Mouse (Mus musculus): ENCODE measurements around the gene Taf1d. TPM values are rescaled to one million over a fixed set of nuclear protein-coding genes. Genes with fewer than 3 reads are reported as not detected.

Taf1d gene
- total and polyA plus RNA-seq, 2 experiments from 2014 or later, result 46.0 to 49.1 TPM

DNA sequence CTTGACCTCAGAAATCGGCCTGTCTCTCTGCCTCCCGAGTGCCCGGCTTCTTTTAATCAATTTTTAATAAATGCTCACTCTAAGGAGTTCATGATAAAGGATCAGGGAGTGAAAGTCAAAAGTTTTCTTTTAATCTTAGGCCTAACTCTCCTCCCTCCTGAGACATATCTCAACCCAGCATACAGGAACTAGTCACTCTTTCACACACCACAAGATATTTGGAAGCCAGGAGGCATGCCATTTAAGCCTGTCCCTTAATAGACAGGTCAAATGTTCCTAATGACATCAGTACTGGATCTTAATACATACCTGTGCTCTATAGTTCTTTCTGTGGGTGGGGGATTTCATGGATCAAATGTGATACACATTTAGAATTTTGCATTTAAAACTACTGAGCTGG is 27.7 kb upstream of the Taf1d start:
- H3K9me3 ChIP-seq (ENCODE audit: low read length), result no peaks in the 10 kb centered on the region
- no peaks in the 10 kb centered on the region for H3K27me3 ChIP-seq (ENCODE audit: insufficient read depth, low read length)
- no peak for TF ChIP-seq CTCF (IDR thresholded peaks at IDR 0.05)
- H3K4me3 ChIP-seq (ENCODE audit: low read depth, low read length), result no peak overlapping the region
- ATAC-seq (ENCODE audit: low FRiP score) (no peak), DNase-seq (ENCODE audit: low spot score) (no peak)
- H3K4me2 ChIP-seq (ENCODE audit: low read depth, low read length, poor library complexity, severe bottlenecking), result peak overlapping the region; percentile 22; the same call in 1 of the 2 replicates
- peaks cover 7% of the 10 kb centered on the region for H3K4me1 ChIP-seq (ENCODE audit: insufficient read depth, low read length)
- 0 out of 2 replicates have a peak overlapping the region, but pooled peaks have one; percentile 4 for H3K9ac ChIP-seq (replicated peaks; ENCODE audit: low read length, poor library complexity, severe bottlenecking)
- 90% methylated on average over 3 of the region's 3 CpGs for WGBS
- no peak overlapping the region for H3K27ac ChIP-seq (ENCODE audit: low read depth, low read length)
- peaks cover 32% of the 10 kb centered on the region for H3K36me3 ChIP-seq (ENCODE audit: insufficient read depth, low read length)

DNA sequence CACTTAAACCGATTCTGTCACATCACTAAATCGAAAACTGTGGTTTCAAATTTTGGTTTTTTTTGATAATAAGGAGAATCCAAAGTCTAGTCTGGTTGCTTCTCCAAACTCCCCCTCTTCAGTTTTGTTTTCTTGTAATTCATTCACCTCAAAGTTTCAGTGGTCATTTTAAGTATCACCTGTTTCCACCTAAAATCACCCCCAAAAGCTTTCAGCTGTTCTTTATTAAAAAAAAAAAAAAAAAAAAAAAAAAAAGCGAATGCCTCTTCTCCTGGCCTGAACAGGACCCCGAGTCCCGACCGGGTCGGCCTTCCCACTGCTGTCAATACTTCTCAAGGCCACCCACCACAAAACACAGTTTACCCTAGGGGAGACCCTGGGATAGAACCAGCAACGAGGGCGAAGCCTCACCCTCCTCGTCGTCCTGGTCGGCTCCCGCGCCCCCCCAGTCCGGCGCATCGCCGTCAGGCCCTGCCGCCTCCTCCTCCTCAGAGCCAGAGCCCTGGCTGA is 26.8 kb upstream of the Taf1d start:
- Histone ChIP-seq H3K9me3 (ENCODE audit: low read length) (no peaks in the 10 kb centered on the region), H3K9ac (replicated peaks; ENCODE audit: low read length, poor library complexity, severe bottlenecking) (peak overlapping the region; percentile 91), H3K27me3 (ENCODE audit: insufficient read depth, low read length) (no peaks in the 10 kb centered on the region), H3K27ac (ENCODE audit: low read depth, low read length) (peak overlapping the region; percentile 86), H3K4me2 (ENCODE audit: low read depth, low read length, poor library complexity, severe bottlenecking) (peak overlapping the region; percentile 62), H3K4me1 (ENCODE audit: insufficient read depth, low read length) (peaks cover 7% of the 10 kb centered on the region), H3K36me3 (ENCODE audit: insufficient read depth, low read length) (peaks cover 24% of the 10 kb centered on the region), H3K4me3 (ENCODE audit: low read depth, low read length) (peak overlapping the region; percentile 75)
- DNase-seq (ENCODE audit: low spot score), result no peak
- ATAC-seq (ENCODE audit: low FRiP score), result no peak; the same call in 1 of the 2 replicates
- TF ChIP-seq CTCF (IDR thresholded peaks at IDR 0.05), result no peak
- 9% methylated on average over 19 of the region's 19 CpGs for WGBS

DNA sequence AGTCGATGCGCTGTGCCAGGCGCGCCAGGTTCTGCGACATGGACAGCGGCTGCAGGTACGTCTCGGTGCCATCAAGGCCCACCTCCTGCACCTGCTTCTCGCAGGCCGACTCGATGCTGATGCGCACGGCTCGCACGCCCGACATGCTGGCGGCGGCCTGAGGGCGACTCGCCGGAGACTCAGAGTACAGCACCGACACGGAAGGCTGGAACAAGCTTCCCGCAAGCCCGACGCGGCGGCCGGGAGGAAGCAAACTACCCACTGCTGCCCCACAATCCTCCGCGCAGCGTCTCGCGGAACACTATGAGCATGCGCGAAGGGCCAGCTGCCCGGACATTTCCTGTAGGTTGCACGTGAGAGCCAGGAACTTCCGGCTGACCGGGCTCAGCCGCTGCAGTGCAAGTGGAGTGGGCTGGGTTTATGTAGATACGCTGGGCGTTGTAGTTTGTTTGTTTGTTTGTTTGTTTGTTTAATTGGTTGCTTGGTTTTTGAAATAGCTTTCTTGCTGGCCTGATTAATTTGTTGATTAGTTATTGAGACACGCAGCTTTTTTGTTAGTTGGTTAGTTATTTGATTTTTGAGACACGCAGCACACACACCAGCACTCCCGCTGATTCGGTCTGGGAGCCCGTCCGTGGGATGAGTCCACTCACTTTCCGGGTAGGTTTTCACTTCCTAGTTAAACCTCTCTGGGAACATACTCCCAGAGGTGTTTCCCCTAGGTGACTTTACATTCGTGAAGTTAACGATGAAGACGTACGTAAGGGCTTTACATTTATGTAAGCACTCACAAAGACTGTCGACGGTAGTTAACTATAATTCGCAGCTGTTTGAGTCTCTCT is 26.1 kb upstream of the Taf1d start, which contains the start of gene Med17:
Gene Med17, minus strand, starts transcription at position 283 of the 842 bp plus-strand sequence.
- Histone ChIP-seq H3K27me3 (ENCODE audit: insufficient read depth, low read length) (no peaks in the 10 kb centered on the region), H3K4me3 (ENCODE audit: low read depth, low read length) (peak within 1 kb of the TSS; percentile 75), H3K27ac (ENCODE audit: low read depth, low read length) (peak within 1 kb of the TSS; percentile 86), H3K9me3 (ENCODE audit: low read length) (no peaks in the 10 kb centered on the region), H3K36me3 (ENCODE audit: insufficient read depth, low read length) (peaks cover 17% of the 10 kb centered on the region), H3K4me2 (ENCODE audit: low read depth, low read length, poor library complexity, severe bottlenecking) (peak within 1 kb of the TSS; percentile 69), H3K9ac (replicated peaks; ENCODE audit: low read length, poor library complexity, severe bottlenecking) (peak within 1 kb of the TSS; percentile 91), H3K4me1 (ENCODE audit: insufficient read depth, low read length) (peaks cover 7% of the 10 kb centered on the region)
- ATAC-seq (ENCODE audit: low FRiP score), result peak; percentile 99
- peak; percentile 98 for DNase-seq (ENCODE audit: low spot score)
- TF ChIP-seq CTCF (IDR thresholded peaks at IDR 0.05), result no peak
- WGBS, result 2% methylated on average over 57 of the region's 57 CpGs

DNA sequence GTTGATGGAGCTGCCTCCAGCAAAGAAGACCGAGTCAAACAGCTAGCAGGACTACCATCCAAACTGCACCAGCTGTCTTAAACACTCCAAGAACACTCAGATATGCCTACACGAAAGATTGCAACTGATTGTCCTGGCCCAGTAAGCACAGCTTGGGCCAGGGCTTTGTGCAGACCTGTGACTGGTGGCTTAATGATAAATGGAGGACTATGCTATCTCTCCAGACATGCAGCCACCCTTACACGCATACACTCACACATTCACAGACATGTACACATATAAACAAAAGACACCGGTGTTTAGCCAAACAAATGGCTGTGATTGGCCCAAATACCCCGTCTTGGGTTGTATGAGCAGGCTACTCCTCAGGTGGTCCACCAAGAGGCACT is 25.5 kb upstream of the Taf1d start:
- peak overlapping the region; percentile 69 for H3K4me2 ChIP-seq (ENCODE audit: low read depth, low read length, poor library complexity, severe bottlenecking)
- peak overlapping the region; percentile 91 for H3K9ac ChIP-seq (replicated peaks; ENCODE audit: low read length, poor library complexity, severe bottlenecking)
- peaks cover 11% of the 10 kb centered on the region for H3K36me3 ChIP-seq (ENCODE audit: insufficient read depth, low read length)
- DNase-seq (ENCODE audit: low spot score) (no peak), ATAC-seq (ENCODE audit: low FRiP score) (no peak; the same call in 1 of the 2 replicates)
- H3K9me3 ChIP-seq (ENCODE audit: low read length), result no peaks in the 10 kb centered on the region
- H3K4me3 ChIP-seq (ENCODE audit: low read depth, low read length), result peak overlapping the region; percentile 75
- peaks cover 7% of the 10 kb centered on the region for H3K4me1 ChIP-seq (ENCODE audit: insufficient read depth, low read length)
- H3K27ac ChIP-seq (ENCODE audit: low read depth, low read length), result peak overlapping the region; percentile 86
- no peak for TF ChIP-seq CTCF (IDR thresholded peaks at IDR 0.05)
- WGBS, result 41% methylated on average over 5 of the region's 5 CpGs
- H3K27me3 ChIP-seq (ENCODE audit: insufficient read depth, low read length), result no peaks in the 10 kb centered on the region

DNA sequence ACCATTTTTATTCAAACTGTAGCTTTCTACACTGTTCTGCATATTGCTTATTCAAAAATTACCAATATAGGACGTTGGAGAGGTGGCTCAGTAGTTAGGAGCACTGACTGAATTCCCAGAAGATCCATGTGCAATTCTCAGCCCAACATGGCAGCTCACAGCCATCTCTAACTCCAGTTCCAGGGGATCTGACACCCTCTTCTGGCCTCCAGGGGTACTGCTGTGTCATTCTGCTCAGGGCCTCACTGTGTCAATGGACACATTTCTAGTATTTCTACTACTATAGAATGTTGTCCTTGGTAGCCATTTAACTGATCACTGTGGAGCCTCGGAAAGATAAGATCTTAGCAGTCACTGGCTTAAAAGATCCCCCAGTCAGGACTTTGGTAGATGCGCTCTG is 20.6 kb upstream of the Taf1d start:
- H3K9me3 ChIP-seq (ENCODE audit: low read length), result no peaks in the 10 kb centered on the region
- 0 out of 2 replicates have a peak, but pooled peaks have one; percentile 24 for TF ChIP-seq CTCF (IDR thresholded peaks at IDR 0.05)
- no peak for DNase-seq (ENCODE audit: low spot score)
- ATAC-seq (ENCODE audit: low FRiP score), result no peak
- H3K36me3 ChIP-seq (ENCODE audit: insufficient read depth, low read length), result peaks cover 8% of the 10 kb centered on the region; the same call in 1 of the 2 replicates
- H3K4me1 ChIP-seq (ENCODE audit: insufficient read depth, low read length), result peaks cover 3% of the 10 kb centered on the region
- H3K27ac ChIP-seq (ENCODE audit: low read depth, low read length), result no peak overlapping the region
- no peak overlapping the region for H3K9ac ChIP-seq (replicated peaks; ENCODE audit: low read length, poor library complexity, severe bottlenecking)
- H3K4me3 ChIP-seq (ENCODE audit: low read depth, low read length), result no peak overlapping the region
- H3K4me2 ChIP-seq (ENCODE audit: low read depth, low read length, poor library complexity, severe bottlenecking), result no peak overlapping the region
- no peaks in the 10 kb centered on the region for H3K27me3 ChIP-seq (ENCODE audit: insufficient read depth, low read length)
- 64% methylated on average over 3 of the region's 3 CpGs for WGBS

DNA sequence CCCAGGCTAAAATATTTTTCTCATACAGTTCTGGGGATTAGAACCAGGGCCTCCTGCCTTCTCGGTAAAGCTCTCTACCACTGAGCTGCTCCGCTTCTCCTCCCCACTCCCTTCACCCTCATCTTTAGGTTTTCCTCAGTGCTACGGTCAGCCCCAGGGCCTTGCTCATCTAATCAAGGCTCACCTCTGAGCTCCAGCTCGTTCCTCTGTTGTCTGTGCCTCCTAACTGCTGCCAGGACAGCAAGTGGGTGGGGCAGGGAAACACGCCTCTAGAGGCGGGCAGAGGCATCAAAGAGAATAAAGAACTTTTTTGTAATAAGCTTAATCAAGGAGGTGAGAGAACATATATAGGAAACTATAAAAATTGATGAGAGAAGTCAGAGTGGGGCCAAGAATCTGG is 18.2 kb upstream of the Taf1d start:
- Histone ChIP-seq H3K9me3 (ENCODE audit: low read length) (no peaks in the 10 kb centered on the region), H3K4me2 (ENCODE audit: low read depth, low read length, poor library complexity, severe bottlenecking) (no peak overlapping the region), H3K36me3 (ENCODE audit: insufficient read depth, low read length) (peaks cover 10% of the 10 kb centered on the region; the same call in 1 of the 2 replicates), H3K4me3 (ENCODE audit: low read depth, low read length) (no peak overlapping the region), H3K27ac (ENCODE audit: low read depth, low read length) (no peak overlapping the region), H3K9ac (replicated peaks; ENCODE audit: low read length, poor library complexity, severe bottlenecking) (no peak overlapping the region), H3K27me3 (ENCODE audit: insufficient read depth, low read length) (no peaks in the 10 kb centered on the region), H3K4me1 (ENCODE audit: insufficient read depth, low read length) (no peaks in the 10 kb centered on the region)
- DNase-seq (ENCODE audit: low spot score) (no peak), ATAC-seq (ENCODE audit: low FRiP score) (no peak)
- no peak for TF ChIP-seq CTCF (IDR thresholded peaks at IDR 0.05)
- 59% methylated on average over 6 of the region's 6 CpGs for WGBS
